Mouse (Mus musculus) neural tube, embryonic 11.5 days (tissue): ENCODE results near the gene Dnajb14. TPM values are rescaled to one million over a fixed set of nuclear protein-coding genes. Genes with fewer than 3 reads are reported as not detected.
"Not testable (repeated sequence)": the region's sequence is repeated elsewhere in the genome, so short reads cannot be mapped to it uniquely, and the experiment has no call there.

Source experiments
- ATAC-seq: fragments of 200-750 bp; cut with Nextera tagmentation; 2 replicates; pipeline ENCODE4 v1.8.0; 2017; ENCODE audit warnings: moderate number of reproducible peaks, mild to moderate bottlenecking, moderate TSS enrichment, moderate library complexity; ENCODE audit not compliant: insufficient read depth, low FRiP score, low TSS enrichment
- DNase-seq: peaks from one replicate; pipeline ENCODE4 v3.0.0-alpha.2; 2015; ENCODE audit warnings: low spot score
- H3K27ac ChIP-seq: fragments of 300-500 bp; sonication (generic); 2 replicates; pipeline ENCODE4 v1.5.1; 2014; ENCODE audit warnings: low read depth, mild to moderate bottlenecking, low read length
- H3K27me3 ChIP-seq: fragments of 300-500 bp; sonication (generic); 2 replicates; pipeline ENCODE4 v1.6.1; 2014; ENCODE audit warnings: mild to moderate bottlenecking, low read length, mixed read lengths; ENCODE audit not compliant: control insufficient read depth, insufficient read depth
- H3K36me3 ChIP-seq: fragments of 300-500 bp; sonication (generic); 2 replicates; pipeline ENCODE4 v1.6.1; 2014; ENCODE audit warnings: mild to moderate bottlenecking, low read length, moderate library complexity, mixed read lengths; ENCODE audit not compliant: control insufficient read depth, insufficient read depth
- H3K4me1 ChIP-seq: fragments of 300-500 bp; sonication (generic); 2 replicates; pipeline ENCODE4 v1.6.1; 2014; ENCODE audit warnings: low read length, mixed read lengths; ENCODE audit not compliant: control insufficient read depth, insufficient read depth
- H3K4me2 ChIP-seq: fragments of 300-500 bp; sonication (generic); 2 replicates; pipeline ENCODE4 v1.6.1; 2014; ENCODE audit warnings: low read depth, mild to moderate bottlenecking, moderate library complexity
- H3K4me3 ChIP-seq: fragments of 300-500 bp; sonication (generic); 2 replicates; pipeline ENCODE4 v1.5.1; 2014; ENCODE audit warnings: low read depth, low read length
- H3K9ac ChIP-seq: fragments of 300-500 bp; sonication (generic); 2 replicates; pipeline ENCODE4 v1.6.1; 2014; ENCODE audit warnings: mild to moderate bottlenecking, low read length
- H3K9me3 ChIP-seq: fragments of 300-500 bp; sonication (generic); 2 replicates; pipeline ENCODE4 v1.6.1; 2016; ENCODE audit warnings: low read length; ENCODE audit not compliant: control insufficient read depth
- WGBS: fragments of 180-500 bp; shearing (Covaris S2); extraction: QIAGEN DNeasy Blood & Tissue Kit; methylation state at CpG from one replicate; pipeline ENCODE4 v1.1.7; 2014; 5-methylcytosine and 5-hydroxymethylcytosine counted together
- polyA plus RNA-seq: library from polyadenylated mRNA; unstranded; fragments of >200 nt; fragmentation: Nextera tagmentation; extraction: Ambion mirVana; gene quantifications from 2 replicates; pipeline ENCODE4 v1.2.1, GENCODE M21; 2014

The Dnajb14 gene
- polyA plus RNA-seq, 1 experiment from 2014 or later, result 8.7 TPM

DNA sequence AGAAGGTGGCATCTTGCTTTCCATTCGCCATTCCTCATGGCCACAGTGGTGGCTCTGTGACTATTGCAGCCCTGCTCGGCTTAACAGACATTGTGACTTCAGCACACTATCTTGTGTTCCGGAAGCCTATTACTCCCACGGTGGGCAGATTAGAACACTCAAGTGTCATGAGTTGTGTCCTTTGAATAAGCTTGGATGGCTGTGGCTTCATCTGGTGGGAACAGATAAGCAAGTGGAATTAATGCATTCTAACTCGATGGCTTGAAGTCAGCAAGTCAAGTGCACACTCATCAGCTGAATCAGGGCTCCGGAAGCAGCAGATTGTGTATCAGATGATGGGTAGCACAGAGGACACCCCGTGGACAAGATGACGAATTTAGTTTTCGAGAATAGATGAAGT is 90.4 kb downstream of the Dnajb14 start:
- no peak overlapping the region for H3K4me3 ChIP-seq
- H3K4me2 ChIP-seq, result no peak overlapping the region
- H3K36me3 ChIP-seq, result no peaks in the 10 kb centered on the region
- H3K9me3 ChIP-seq, result no peaks in the 10 kb centered on the region
- WGBS, result 95% methylated on average over 9 of the region's 9 CpGs
- DNase-seq (no peak), ATAC-seq (no peak)
- no peaks in the 10 kb centered on the region for H3K4me1 ChIP-seq
- no peaks in the 10 kb centered on the region for H3K27me3 ChIP-seq
- H3K27ac ChIP-seq, result no peak overlapping the region
- no peak overlapping the region for H3K9ac ChIP-seq

DNA sequence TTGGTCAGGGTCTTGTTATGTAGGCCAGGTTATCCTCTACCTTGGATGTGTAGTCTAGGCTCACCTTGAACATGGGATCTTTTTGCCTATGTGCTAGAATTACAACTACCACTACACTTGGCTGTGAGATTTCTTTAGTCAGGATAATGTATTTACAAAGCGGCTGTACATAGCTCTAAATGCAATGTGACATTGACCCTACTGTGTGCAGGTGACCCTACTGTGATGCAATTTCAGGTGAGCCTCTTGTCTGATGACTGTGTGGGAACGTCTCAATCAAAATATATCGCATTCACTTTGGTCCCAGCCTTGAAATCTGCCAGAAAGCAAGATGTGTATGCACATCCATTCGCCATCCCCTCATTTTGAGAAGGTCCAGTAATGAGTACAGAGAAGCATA is 90.9 kb downstream of the Dnajb14 start:
- H3K9ac ChIP-seq, result no peak overlapping the region
- DNase-seq (no peak), ATAC-seq (no peak)
- H3K4me3 ChIP-seq, result no peak overlapping the region
- no peaks in the 10 kb centered on the region for H3K36me3 ChIP-seq
- H3K4me1 ChIP-seq, result no peaks in the 10 kb centered on the region
- H3K9me3 ChIP-seq, result no peaks in the 10 kb centered on the region
- H3K4me2 ChIP-seq, result no peak overlapping the region
- no peaks in the 10 kb centered on the region for H3K27me3 ChIP-seq
- no peak overlapping the region for H3K27ac ChIP-seq
- 92% methylated on average over 4 of the region's 4 CpGs for WGBS

GRCm38 (mm10) chr3:137959456-137959855 is 92.0 kb downstream of the Dnajb14 start:
- Histone ChIP-seq H3K4me3 (no peak overlapping the region), H3K4me2 (no peak overlapping the region), H3K9ac (no peak overlapping the region), H3K4me1 (no peaks in the 10 kb centered on the region), H3K36me3 (no peaks in the 10 kb centered on the region), H3K27ac (no peak overlapping the region), H3K27me3 (no peaks in the 10 kb centered on the region), H3K9me3 (no peaks in the 10 kb centered on the region)
- DNase-seq (no peak), ATAC-seq (no peak)
- WGBS, result 83% methylated on average over 4 of the region's 4 CpGs

DNA sequence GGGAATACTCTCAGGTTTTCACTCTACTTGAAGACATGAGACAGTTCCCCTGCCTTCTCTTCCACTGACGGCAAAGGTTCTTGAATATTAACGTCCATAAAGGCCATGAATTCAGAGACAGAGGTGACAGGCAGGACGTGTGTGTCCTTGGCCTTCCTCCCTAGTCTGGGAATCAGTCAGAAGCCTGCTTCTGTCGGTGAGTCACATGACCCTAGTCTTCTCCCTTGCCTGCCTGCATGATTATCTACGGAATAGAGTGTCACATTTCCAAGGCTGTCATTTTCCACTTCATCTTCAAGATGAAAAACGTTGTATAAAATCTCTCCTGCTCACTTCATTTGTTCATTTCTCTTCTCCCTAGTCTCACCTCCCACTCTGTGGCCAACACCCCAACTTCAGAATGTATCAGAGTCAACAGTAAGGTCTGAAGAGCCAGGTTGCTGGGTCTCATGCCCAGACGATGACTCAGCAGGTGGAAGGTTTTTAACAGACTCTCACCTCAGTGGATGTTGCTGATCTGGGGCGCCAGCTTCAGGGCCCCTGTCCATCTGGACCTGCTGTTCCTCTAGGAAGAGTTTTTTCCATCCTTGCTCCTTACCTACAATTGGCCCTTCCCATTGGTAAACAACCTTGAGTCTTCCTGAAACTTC is 94.4 kb downstream of the Dnajb14 start:
- Histone ChIP-seq H3K9me3 (no peaks in the 10 kb centered on the region), H3K27me3 (no peaks in the 10 kb centered on the region), H3K27ac (no peak overlapping the region), H3K9ac (no peak overlapping the region), H3K4me2 (no peak overlapping the region), H3K4me3 (no peak overlapping the region), H3K36me3 (no peaks in the 10 kb centered on the region), H3K4me1 (no peaks in the 10 kb centered on the region)
- ATAC-seq (no peak), DNase-seq (no peak)
- 71% methylated on average over 8 of the region's 8 CpGs for WGBS

DNA sequence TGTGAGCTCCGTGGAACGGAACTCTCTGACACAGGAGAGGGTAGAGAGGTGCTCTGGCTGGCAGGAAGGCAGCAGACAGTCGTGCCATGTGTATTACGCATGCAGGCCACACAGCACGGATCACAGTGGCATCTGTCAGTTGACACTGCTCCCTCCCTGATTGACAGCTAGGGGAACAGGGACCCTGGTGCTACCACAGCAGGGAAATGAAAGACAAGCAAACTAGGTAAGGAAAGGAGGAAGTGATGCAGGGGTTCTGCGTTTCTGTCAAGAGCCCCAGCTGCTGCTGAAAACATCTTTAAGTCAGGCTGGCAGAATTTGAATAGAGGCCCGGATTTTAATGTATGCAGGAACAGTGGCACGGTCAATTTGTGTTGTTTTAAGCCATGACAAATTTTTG is 96.0 kb downstream of the Dnajb14 start:
- no peak for DNase-seq
- no peaks in the 10 kb centered on the region for H3K27me3 ChIP-seq
- H3K9me3 ChIP-seq, result no peaks in the 10 kb centered on the region
- H3K4me1 ChIP-seq, result no peaks in the 10 kb centered on the region
- no peak overlapping the region for H3K9ac ChIP-seq
- ATAC-seq, result no peak
- 83% methylated on average over 8 of the region's 8 CpGs for WGBS
- H3K4me2 ChIP-seq, result no peak overlapping the region
- H3K4me3 ChIP-seq, result no peak overlapping the region
- H3K36me3 ChIP-seq, result no peaks in the 10 kb centered on the region
- H3K27ac ChIP-seq, result no peak overlapping the region

DNA sequence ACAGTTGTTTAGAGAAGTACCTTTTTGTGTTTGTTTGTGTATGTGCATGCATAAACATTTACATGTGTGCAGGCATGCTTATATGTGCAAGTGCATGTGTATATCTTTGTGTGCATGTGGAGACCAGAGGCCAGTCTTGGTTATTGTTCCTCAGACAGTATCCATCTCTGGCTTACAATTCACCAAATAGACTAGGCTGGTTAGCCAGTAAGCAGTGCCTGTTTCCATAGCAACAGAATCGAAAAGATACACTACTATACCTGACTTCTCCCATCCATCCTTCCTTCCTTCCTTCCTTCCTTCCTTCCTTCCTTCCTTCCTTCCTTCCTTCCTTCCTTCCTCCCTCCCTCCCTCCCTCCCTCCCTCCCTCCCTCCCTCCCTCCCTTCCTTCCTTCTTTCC is 96.5 kb downstream of the Dnajb14 start:
- H3K27ac ChIP-seq, H3K9me3 ChIP-seq, H3K4me3 ChIP-seq, H3K4me1 ChIP-seq, DNase-seq, H3K36me3 ChIP-seq, ATAC-seq, H3K4me2 ChIP-seq, H3K9ac ChIP-seq, H3K27me3 ChIP-seq: not testable (repeated sequence)
- WGBS, result 82% methylated on average over 1 of the region's 1 CpGs

Other genes starting within 250 kb of the Dnajb14 start
- 9.0 and 12.4 TPM in 2 replicates for gene Ddit4l, start 246.1 kb upstream of the Dnajb14 start, polyA plus RNA-seq
- gene Gm21962, start 196.2 kb upstream of the Dnajb14 start, polyA plus RNA-seq, result not detected in 2 replicates
- 2,454 and 2,599 TPM in 2 replicates for gene H2afz, start 3.2 kb upstream of the Dnajb14 start, polyA plus RNA-seq
- 94.8 and 97.7 TPM in 2 replicates for gene Lamtor3, start 50.8 kb downstream of the Dnajb14 start, polyA plus RNA-seq
- gene Dapp1, start 113.9 kb downstream of the Dnajb14 start, polyA plus RNA-seq, result 1.6 and 2.6 TPM in 2 replicates
- gene 1110002E22Rik, start 197.4 kb downstream of the Dnajb14 start, polyA plus RNA-seq, result 0.21 and 0.42 TPM in 2 replicates
- not detected in 2 replicates for gene Gm5105, start 199.7 kb downstream of the Dnajb14 start, polyA plus RNA-seq